Mouse (Mus musculus) T-helper 2 cell (primary cell): ENCODE measurements around the gene Aim2.

Experiments used
- in situ Hi-C: fragments of 300-600 bp; cut with MboI, MseI; formaldehyde crosslinking; loops from one replicate; pipeline ENCODE4 v1.15.1; 2025; ENCODE audit warnings: high pct_unique_total_duplicates

Gene Aim2

GRCm38 (mm10) chr1:173389901-173390401, 39.3 kb downstream of the Aim2 start:
- in situ Hi-C loops = loop anchor here (5.0 to 25.0 kb wide), 2 partner anchors 53 to 978 kb away; no protein-coding TSS in a partner anchor

GRCm38 (mm10) chr1:173391754-173392153, 41.1 kb downstream of the Aim2 start:
- in situ Hi-C loops = loop anchor here (5.0 to 25.0 kb wide), 2 partner anchors 54 to 979 kb away; no protein-coding TSS in a partner anchor

- in situ Hi-C loops = loop anchor here (25.0 kb wide), 1 partner anchor 986 kb away; no protein-coding TSS in a partner anchor
These were observed 47.8 kb downstream of the Aim2 start for GRCm38 (mm10) chr1:173398323-173398970.

- in situ Hi-C loops = no loop called here
These were observed 54.1 kb downstream of the Aim2 start for GRCm38 (mm10) chr1:173404696-173405309.

GRCm38 (mm10) chr1:173409066-173409465, 58.4 kb downstream of the Aim2 start:
- in situ Hi-C loops = no loop called here

- in situ Hi-C loops = loop anchor here (10.0 kb wide), 1 partner anchor 1647 kb away; the partner anchor contains the start of gene Slamf1
These were observed 61.2 kb downstream of the Aim2 start for GRCm38 (mm10) chr1:173411863-173412262.

GRCm38 (mm10) chr1:173414631-173415030, 64.0 kb downstream of the Aim2 start:
- in situ Hi-C loops = loop anchor here (10.0 kb wide), 1 partner anchor 1650 kb away; the partner anchor contains the start of gene Slamf1

GRCm38 (mm10) chr1:173418516-173418915, 67.8 kb downstream of the Aim2 start:
- in situ Hi-C loops = loop anchor here (10.0 kb wide), 1 partner anchor 1654 kb away; the partner anchor contains the start of gene Slamf1

GRCm38 (mm10) chr1:173418936-173419621, 68.4 kb downstream of the Aim2 start:
- in situ Hi-C loops = loop anchor here (10.0 kb wide), 1 partner anchor 1654 kb away; the partner anchor contains the start of gene Slamf1

GRCm38 (mm10) chr1:173420374-173420773, 69.7 kb downstream of the Aim2 start:
- in situ Hi-C loops = no loop called here

- in situ Hi-C loops = no loop called here
These were observed 75.7 kb downstream of the Aim2 start for GRCm38 (mm10) chr1:173426345-173426744.

GRCm38 (mm10) chr1:173427385-173427784, 76.7 kb downstream of the Aim2 start:
- in situ Hi-C loops = no loop called here

GRCm38 (mm10) chr1:173429995-173430699, 79.5 kb downstream of the Aim2 start:
- in situ Hi-C loops = no loop called here

- in situ Hi-C loops = no loop called here
These were observed 81.7 kb downstream of the Aim2 start for GRCm38 (mm10) chr1:173432411-173432810.

- in situ Hi-C loops = no loop called here
These were observed 86.7 kb downstream of the Aim2 start for GRCm38 (mm10) chr1:173437161-173437953.

GRCm38 (mm10) chr1:173440681-173441080, 90.0 kb downstream of the Aim2 start:
- in situ Hi-C loops = no loop called here

- in situ Hi-C loops = no loop called here
These were observed 90.5 kb downstream of the Aim2 start for GRCm38 (mm10) chr1:173441210-173441609.

- in situ Hi-C loops = no loop called here
These were observed 92.4 kb downstream of the Aim2 start for GRCm38 (mm10) chr1:173443061-173443460.

GRCm38 (mm10) chr1:173447067-173447466, 96.4 kb downstream of the Aim2 start:
- in situ Hi-C loops = no loop called here

GRCm38 (mm10) chr1:173450621-173451020, 99.9 kb downstream of the Aim2 start:
- in situ Hi-C loops = no loop called here

- in situ Hi-C loops = no loop called here
These were observed 101.0 kb downstream of the Aim2 start for GRCm38 (mm10) chr1:173451665-173452064.
